Mouse (Mus musculus): ENCODE data around the gene Rnf216. TPM values are rescaled to one million over a fixed set of nuclear protein-coding genes. Genes with fewer than 3 reads are reported as not detected.

The Rnf216 gene
- polyA plus RNA-seq, 1 experiment from 2014 or later = 37.6 TPM

- Histone ChIP-seq H3K36me3 (peaks cover 74% of the 10 kb centered on the region), H3K4me2 (no peak overlapping the region), H3K27me3 (no peaks in the 10 kb centered on the region), H3K27ac (no peak overlapping the region), H3K4me3 (no peak overlapping the region), H3K4me1 (no peaks in the 10 kb centered on the region), H3K9ac (no peak overlapping the region), H3K9me3 (no peaks in the 10 kb centered on the region)
- no peak for ATAC-seq (ENCODE audit: borderline replicate concordance, extremely low read depth, low FRiP score, low TSS enrichment)
- WGBS = 68% methylated on average over 4 of the region's 4 CpGs
Measured at GRCm38 (mm10) chr5:143084898-143085297, 27.9 kb downstream of the Rnf216 start.

GRCm38 (mm10) chr5:143079806-143080205 is 33.0 kb downstream of the Rnf216 start:
- Histone ChIP-seq H3K4me2 (no peak overlapping the region), H3K9me3 (no peaks in the 10 kb centered on the region), H3K4me3 (no peak overlapping the region), H3K4me1 (no peaks in the 10 kb centered on the region), H3K9ac (no peak overlapping the region), H3K27me3 (no peaks in the 10 kb centered on the region), H3K36me3 (peaks cover 74% of the 10 kb centered on the region), H3K27ac (no peak overlapping the region)
- WGBS = 97% methylated on average over 1 of the region's 1 CpGs
- no peak for ATAC-seq (ENCODE audit: borderline replicate concordance, extremely low read depth, low FRiP score, low TSS enrichment)

- peaks cover 83% of the 10 kb centered on the region for H3K36me3 ChIP-seq
- H3K9ac ChIP-seq = no peak overlapping the region
- H3K9me3 ChIP-seq = no peaks in the 10 kb centered on the region
- H3K27ac ChIP-seq = no peak overlapping the region
- H3K4me2 ChIP-seq = no peak overlapping the region
- H3K4me3 ChIP-seq = no peak overlapping the region
- ATAC-seq (ENCODE audit: borderline replicate concordance, extremely low read depth, low FRiP score, low TSS enrichment) = no peak
- WGBS = 83% methylated on average over 3 of the region's 3 CpGs
- no peaks in the 10 kb centered on the region for H3K27me3 ChIP-seq
- H3K4me1 ChIP-seq = no peaks in the 10 kb centered on the region
Measured at GRCm38 (mm10) chr5:143076603-143077143, 36.1 kb downstream of the Rnf216 start.

- Histone ChIP-seq H3K27ac (no peak overlapping the region), H3K36me3 (peaks cover 80% of the 10 kb centered on the region), H3K27me3 (no peaks in the 10 kb centered on the region), H3K4me1 (no peaks in the 10 kb centered on the region), H3K4me3 (no peak overlapping the region), H3K9me3 (no peaks in the 10 kb centered on the region), H3K4me2 (no peak overlapping the region), H3K9ac (no peak overlapping the region)
- WGBS = 91% methylated on average over 2 of the region's 2 CpGs
- no peak for ATAC-seq (ENCODE audit: borderline replicate concordance, extremely low read depth, low FRiP score, low TSS enrichment)
Measured at GRCm38 (mm10) chr5:143075987-143076386, 36.8 kb downstream of the Rnf216 start.

GRCm38 (mm10) chr5:143069048-143069447 is 43.7 kb downstream of the Rnf216 start:
- Histone ChIP-seq H3K27ac (no peak overlapping the region), H3K4me3 (no peak overlapping the region), H3K9ac (no peak overlapping the region), H3K4me2 (no peak overlapping the region), H3K4me1 (no peaks in the 10 kb centered on the region), H3K9me3 (no peaks in the 10 kb centered on the region), H3K36me3 (peaks cover 61% of the 10 kb centered on the region), H3K27me3 (no peaks in the 10 kb centered on the region)
- ATAC-seq (ENCODE audit: borderline replicate concordance, extremely low read depth, low FRiP score, low TSS enrichment) = no peak
- 91% methylated on average over 2 of the region's 2 CpGs for WGBS

- Histone ChIP-seq H3K27ac (no peak overlapping the region), H3K36me3 (peaks cover 54% of the 10 kb centered on the region), H3K4me1 (no peaks in the 10 kb centered on the region), H3K27me3 (no peaks in the 10 kb centered on the region), H3K4me2 (no peak overlapping the region), H3K9me3 (no peaks in the 10 kb centered on the region), H3K4me3 (no peak overlapping the region), H3K9ac (no peak overlapping the region)
- no peak for ATAC-seq (ENCODE audit: borderline replicate concordance, extremely low read depth, low FRiP score, low TSS enrichment)
- 87% methylated on average over 3 of the region's 3 CpGs for WGBS
Measured at GRCm38 (mm10) chr5:143068382-143068781, 44.4 kb downstream of the Rnf216 start.

- H3K27ac ChIP-seq = no peak overlapping the region
- 6% methylated on average over 1 of the region's 1 CpGs for WGBS
- no peaks in the 10 kb centered on the region for H3K4me1 ChIP-seq
- no peaks in the 10 kb centered on the region for H3K27me3 ChIP-seq
- H3K4me2 ChIP-seq = no peak overlapping the region
- no peaks in the 10 kb centered on the region for H3K9me3 ChIP-seq
- no peak overlapping the region for H3K4me3 ChIP-seq
- 0 out of 2 replicates have a peak, but pooled peaks have one; percentile 39 for ATAC-seq (ENCODE audit: borderline replicate concordance, extremely low read depth, low FRiP score, low TSS enrichment)
- H3K9ac ChIP-seq = no peak overlapping the region
- peaks cover 46% of the 10 kb centered on the region for H3K36me3 ChIP-seq
Measured at GRCm38 (mm10) chr5:143066551-143066958, 46.2 kb downstream of the Rnf216 start.

- 96% methylated on average over 1 of the region's 1 CpGs for WGBS
- Histone ChIP-seq H3K27ac (no peak overlapping the region), H3K9me3 (no peaks in the 10 kb centered on the region), H3K4me1 (no peaks in the 10 kb centered on the region), H3K4me2 (no peak overlapping the region), H3K9ac (no peak overlapping the region), H3K27me3 (no peaks in the 10 kb centered on the region), H3K4me3 (no peak overlapping the region), H3K36me3 (peaks cover 50% of the 10 kb centered on the region)
- no peak for ATAC-seq (ENCODE audit: borderline replicate concordance, extremely low read depth, low FRiP score, low TSS enrichment)
Measured at GRCm38 (mm10) chr5:143066096-143066495, 46.7 kb downstream of the Rnf216 start.

- ATAC-seq (ENCODE audit: borderline replicate concordance, extremely low read depth, low FRiP score, low TSS enrichment) = no peak
- H3K4me2 ChIP-seq = no peak overlapping the region
- H3K36me3 ChIP-seq = peaks cover 54% of the 10 kb centered on the region
- 85% methylated on average over 2 of the region's 2 CpGs for WGBS
- no peaks in the 10 kb centered on the region for H3K27me3 ChIP-seq
- no peak overlapping the region for H3K9ac ChIP-seq
- H3K27ac ChIP-seq = no peak overlapping the region
- H3K4me1 ChIP-seq = no peaks in the 10 kb centered on the region
- H3K4me3 ChIP-seq = no peak overlapping the region
- no peaks in the 10 kb centered on the region for H3K9me3 ChIP-seq
Measured at GRCm38 (mm10) chr5:143065230-143065629, 47.6 kb downstream of the Rnf216 start.

GRCm38 (mm10) chr5:143062251-143062650 is 50.5 kb downstream of the Rnf216 start:
- no peak overlapping the region for H3K4me3 ChIP-seq
- peaks cover 21% of the 10 kb centered on the region for H3K4me1 ChIP-seq
- H3K9me3 ChIP-seq = no peaks in the 10 kb centered on the region
- ATAC-seq (ENCODE audit: borderline replicate concordance, extremely low read depth, low FRiP score, low TSS enrichment) = no peak
- no peak overlapping the region for H3K4me2 ChIP-seq
- H3K9ac ChIP-seq = no peak overlapping the region
- H3K27ac ChIP-seq = no peak overlapping the region
- 93% methylated on average over 3 of the region's 3 CpGs for WGBS
- H3K27me3 ChIP-seq = no peaks in the 10 kb centered on the region
- peaks cover 41% of the 10 kb centered on the region for H3K36me3 ChIP-seq

GRCm38 (mm10) chr5:143061511-143061910 is 51.3 kb downstream of the Rnf216 start:
- Histone ChIP-seq H3K36me3 (peaks cover 34% of the 10 kb centered on the region), H3K4me2 (no peak overlapping the region), H3K9ac (no peak overlapping the region)

GRCm38 (mm10) chr5:143060774-143061385 is 51.9 kb downstream of the Rnf216 start:
- WGBS = 44% methylated on average over 2 of the region's 2 CpGs
- H3K4me2 ChIP-seq = no peak overlapping the region
- peaks cover 30% of the 10 kb centered on the region for H3K4me1 ChIP-seq
- H3K9ac ChIP-seq = no peak overlapping the region
- H3K9me3 ChIP-seq = no peaks in the 10 kb centered on the region
- H3K4me3 ChIP-seq = no peak overlapping the region
- H3K27ac ChIP-seq = no peak overlapping the region
- no peaks in the 10 kb centered on the region for H3K27me3 ChIP-seq
- peaks cover 30% of the 10 kb centered on the region for H3K36me3 ChIP-seq
- ATAC-seq (ENCODE audit: borderline replicate concordance, extremely low read depth, low FRiP score, low TSS enrichment) = no peak

More at GRCm38 (mm10) chr5:143061511-143061910, 51.3 kb downstream of the Rnf216 start:
- Histone ChIP-seq H3K9me3 (no peaks in the 10 kb centered on the region), H3K27me3 (no peaks in the 10 kb centered on the region), H3K27ac (no peak overlapping the region), H3K4me1 (peaks cover 26% of the 10 kb centered on the region), H3K4me3 (no peak overlapping the region)
- ATAC-seq (ENCODE audit: borderline replicate concordance, extremely low read depth, low FRiP score, low TSS enrichment) = no peak
- 69% methylated on average over 3 of the region's 3 CpGs for WGBS

Measured in lung, embryonic 15.5 days (tissue).